Mouse (Mus musculus): Measurements from ENCODE around the gene Baiap2.

- TF ChIP-seq POLR2A (IDR thresholded peaks at IDR 0.05; ENCODE audit: insufficient read depth, low read depth, low read length) (peak; percentile 75; the same call in 1 of the 2 replicates), CTCF (IDR thresholded peaks at IDR 0.05; ENCODE audit: insufficient read depth, low read depth, low read length) (no peak)
These were observed 104.1 kb downstream of the Baiap2 start, which contains the start of gene Aatk for GRCm38 (mm10) chr11:120046553-120047191.

Data from olfactory bulb, adult 2 months (tissue).